Mouse (Mus musculus) spleen, adult 2 months (tissue): ENCODE measurements around the gene Gm20547. TPM values are rescaled to one million over a fixed set of nuclear protein-coding genes. Genes with fewer than 3 reads are reported as not detected.
"Not testable (repeated sequence)": the region's sequence is repeated elsewhere in the genome, so short reads cannot be mapped to it uniquely, and the experiment has no call there.

ENCODE experiments used
- DNase-seq, 2 experiments: peaks; one replicate each; pipeline versions ENCODE4 v3.0.0 to v3.0.0-alpha.2; 2012 to 2021; ENCODE audit warnings: low spot score in 2 of 2, low read depth in 1 of 2
- H3K27ac ChIP-seq: fragments of 200-500 bp; 2 replicates; pipeline ENCODE4 v1.5.1; 2012; ENCODE audit warnings: low read length, inconsistent platforms; ENCODE audit not compliant: insufficient read depth
- H3K27me3 ChIP-seq: fragments of 200-500 bp; 2 replicates; pipeline ENCODE4 v1.6.1; 2012; ENCODE audit warnings: mild to moderate bottlenecking, moderate library complexity, low read length, inconsistent platforms; ENCODE audit not compliant: control insufficient read depth, insufficient read depth
- H3K36me3 ChIP-seq: fragments of 200-500 bp; 2 replicates; pipeline ENCODE4 v1.6.1; 2012; ENCODE audit warnings: mild to moderate bottlenecking, low read length, inconsistent platforms; ENCODE audit not compliant: control insufficient read depth, insufficient read depth
- H3K4me1 ChIP-seq: fragments of 200-500 bp; 2 replicates; pipeline ENCODE4 v1.6.1; 2011; ENCODE audit warnings: inconsistent platforms; ENCODE audit not compliant: control insufficient read depth, insufficient read depth, insufficient read length
- H3K4me3 ChIP-seq: fragments of 200-500 bp; 2 replicates; pipeline ENCODE4 v1.5.1; 2011; ENCODE audit warnings: mild to moderate bottlenecking, inconsistent platforms; ENCODE audit not compliant: insufficient read depth, insufficient read length; ENCODE audit errors: extremely low read depth
- CTCF ChIP-seq: fragments of 200-500 bp; IDR thresholded peaks from 2 replicates; pipeline ENCODE4 v1.5.1; 2011; ENCODE audit warnings: mild to moderate bottlenecking, inconsistent platforms; ENCODE audit not compliant: insufficient read depth, insufficient read length, insufficient replicate concordance; ENCODE audit errors: extremely low read depth
- POLR2A ChIP-seq: fragments of 200-500 bp; IDR thresholded peaks from 2 replicates; pipeline ENCODE4 v1.6.1; 2011; ENCODE audit warnings: low read depth, low read length, inconsistent platforms
- WGBS: fragments of 180-500 bp; shearing (Covaris S2); methylation state at CpG from one replicate; pipeline ENCODE4 v1.1.7; 2018; 5-methylcytosine and 5-hydroxymethylcytosine counted together
- polyA plus RNA-seq: library from polyadenylated mRNA; depleted of rRNA; stranded (reverse); fragments of >200 nt; gene quantifications from 2 replicates; pipeline ENCODE4 v1.2.3, GENCODE M21; 2012

Gene Gm20547
- polyA plus RNA-seq, 1 experiment, result 0.04 TPM

- Histone ChIP-seq H3K27me3 (no peaks in the 10 kb centered on the region), H3K4me3 (no peak overlapping the region), H3K36me3 (peaks cover 6% of the 10 kb centered on the region), H3K4me1 (peaks cover 3% of the 10 kb centered on the region; the same call in 1 of the 2 replicates), H3K27ac (no peak overlapping the region)
- TF ChIP-seq CTCF, result no peak
- TF ChIP-seq POLR2A, result no peak
- WGBS, result 83% methylated on average over 5 of the region's 5 CpGs
- DNase-seq, result no peak
Measured at GRCm38 (mm10) chr17:34916316-34916715, 34.5 kb upstream of the Gm20547 start.

GRCm38 (mm10) chr17:34915410-34915831 lies 33.6 kb upstream of the Gm20547 start:
- no peaks in the 10 kb centered on the region for H3K27me3 ChIP-seq
- H3K27ac ChIP-seq, result no peak overlapping the region
- no peak for DNase-seq
- no peak overlapping the region for H3K4me3 ChIP-seq
- peaks cover 15% of the 10 kb centered on the region for H3K36me3 ChIP-seq
- 21% methylated on average over 11 of the region's 11 CpGs for WGBS
- TF ChIP-seq POLR2A (no peak), CTCF (0 out of 2 replicates have a peak, but pooled peaks have one; percentile 4)
- H3K4me1 ChIP-seq, result peaks cover 3% of the 10 kb centered on the region; the same call in 1 of the 2 replicates

- Histone ChIP-seq H3K4me3 (no peak within 1 kb of the TSS), H3K27ac (no peak within 1 kb of the TSS), H3K36me3 (peaks cover 22% of the 10 kb centered on the region), H3K4me1 (peaks cover 3% of the 10 kb centered on the region; the same call in 1 of the 2 replicates), H3K27me3 (no peaks in the 10 kb centered on the region)
- TF ChIP-seq CTCF (no peak), POLR2A (no peak)
- 71% methylated on average over 18 of the region's 18 CpGs for WGBS
- DNase-seq, result no peak
Measured at GRCm38 (mm10) chr17:34913930-34914665, 32.3 kb upstream of the Gm20547 start, which contains the start of gene Slc44a4. Gene Slc44a4, plus strand, starts transcription at chr17:34914466.

- TF ChIP-seq CTCF (peak; percentile 98), POLR2A (no peak)
- H3K4me1 ChIP-seq, result peaks cover 3% of the 10 kb centered on the region; the same call in 1 of the 2 replicates
- H3K4me3 ChIP-seq, result no peak overlapping the region
- WGBS, result 48% methylated on average over 5 of the region's 5 CpGs
- H3K27ac ChIP-seq, result no peak overlapping the region
- peak; percentile 74 to 81 for DNase-seq
- H3K27me3 ChIP-seq, result no peaks in the 10 kb centered on the region
- peaks cover 42% of the 10 kb centered on the region for H3K36me3 ChIP-seq
Measured at GRCm38 (mm10) chr17:34911945-34912351, 30.1 kb upstream of the Gm20547 start.

DNA sequence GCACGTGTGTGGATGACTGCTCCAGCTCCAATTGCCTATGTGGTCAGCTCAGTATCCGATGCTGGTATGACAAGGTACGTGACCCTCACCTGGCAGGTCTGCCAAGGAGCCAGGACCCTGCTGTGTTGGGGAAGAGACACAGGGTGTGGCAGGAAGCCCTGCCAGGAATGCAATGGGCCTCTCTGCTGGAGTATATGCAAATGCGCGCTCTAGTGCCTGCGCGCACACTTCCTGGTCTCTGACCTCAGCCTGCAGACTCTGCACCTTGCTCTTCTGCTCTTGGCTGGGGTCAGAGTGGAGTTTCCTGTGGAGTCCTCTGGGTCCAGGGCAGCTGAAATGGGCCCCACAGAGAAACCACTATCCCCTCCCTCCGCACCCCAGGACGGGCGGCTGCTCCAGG lies 29.1 kb upstream of the Gm20547 start:
- 0 out of 2 replicates have a peak overlapping the region, but pooled peaks have one; percentile 6 for H3K27ac ChIP-seq
- 73% methylated on average over 10 of the region's 10 CpGs for WGBS
- H3K4me1 ChIP-seq, result peaks cover 3% of the 10 kb centered on the region; the same call in 1 of the 2 replicates
- peaks cover 51% of the 10 kb centered on the region for H3K36me3 ChIP-seq
- DNase-seq, result no peak
- TF ChIP-seq POLR2A, result no peak
- TF ChIP-seq CTCF, result no peak
- H3K4me3 ChIP-seq, result no peak overlapping the region
- no peaks in the 10 kb centered on the region for H3K27me3 ChIP-seq

GRCm38 (mm10) chr17:34902895-34903294 lies 21.1 kb upstream of the Gm20547 start:
- no peak overlapping the region for H3K27ac ChIP-seq
- no peaks in the 10 kb centered on the region for H3K4me1 ChIP-seq
- H3K27me3 ChIP-seq, result no peaks in the 10 kb centered on the region
- 90% methylated on average over 9 of the region's 9 CpGs for WGBS
- no peak for DNase-seq
- TF ChIP-seq POLR2A, result no peak
- no peak for TF ChIP-seq CTCF
- H3K4me3 ChIP-seq, result no peak overlapping the region
- H3K36me3 ChIP-seq, result peaks cover 40% of the 10 kb centered on the region

GRCm38 (mm10) chr17:34901948-34902347 lies 20.1 kb upstream of the Gm20547 start:
- peaks cover 31% of the 10 kb centered on the region for H3K36me3 ChIP-seq
- not testable (repeated sequence) for H3K27me3 ChIP-seq, H3K4me1 ChIP-seq, H3K27ac ChIP-seq, H3K4me3 ChIP-seq, DNase-seq
- 91% methylated on average over 9 of the region's 10 CpGs for WGBS

DNA sequence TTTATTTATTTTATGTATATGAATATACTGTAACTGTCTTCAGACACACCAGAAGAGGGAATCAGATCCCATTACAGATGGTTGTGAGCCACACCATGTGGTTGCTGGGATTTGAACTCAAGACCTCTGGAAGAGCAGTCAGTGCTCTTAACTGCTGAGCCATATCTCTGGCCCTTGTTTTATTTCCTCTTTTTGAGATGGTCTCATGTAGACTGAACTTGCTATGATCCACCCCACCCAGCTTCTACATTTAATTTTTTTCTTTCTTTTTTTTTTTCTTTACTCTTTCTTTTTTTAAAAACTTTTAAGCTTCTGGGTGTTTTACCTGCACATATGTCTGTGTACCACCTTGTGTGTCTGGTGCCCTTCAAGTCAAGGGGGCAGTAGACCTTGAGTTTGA lies 19.0 kb upstream of the Gm20547 start:
- peaks cover 20% of the 10 kb centered on the region for H3K36me3 ChIP-seq
- H3K27ac ChIP-seq, result 0 out of 2 replicates have a peak overlapping the region, but pooled peaks have one; percentile 17
- H3K4me1 ChIP-seq, H3K4me3 ChIP-seq, DNase-seq, H3K27me3 ChIP-seq: not testable (repeated sequence)
